Mouse (Mus musculus) forebrain, embryonic 15.5 days (tissue): Measurements from ENCODE around the gene Alox15. TPM values are rescaled to one million over a fixed set of nuclear protein-coding genes. Genes with fewer than 3 reads are reported as not detected.

Experiments
- ATAC-seq: fragments of 200-750 bp; cut with Nextera tagmentation; replicated peaks from 2 replicates; pipeline ENCODE4 v1.8.0; 2017; ENCODE audit warnings: mild to moderate bottlenecking, moderate TSS enrichment, moderate library complexity
- H3K27ac ChIP-seq: fragments of 300-500 bp; sonication (generic); replicated peaks from 2 replicates; pipeline ENCODE4 v1.5.1; 2015; ENCODE audit warnings: mild to moderate bottlenecking, inconsistent platforms
- H3K27me3 ChIP-seq: fragments of 300-500 bp; sonication (generic); 2 replicates; pipeline ENCODE4 v1.6.1; 2015; ENCODE audit warnings: inconsistent platforms
- H3K36me3 ChIP-seq: fragments of 300-500 bp; sonication (generic); 2 replicates; pipeline ENCODE4 v1.6.1; 2015; ENCODE audit warnings: mild to moderate bottlenecking, inconsistent platforms
- H3K4me1 ChIP-seq: fragments of 300-500 bp; sonication (generic); 2 replicates; pipeline ENCODE4 v1.6.1; 2015; ENCODE audit warnings: inconsistent platforms
- H3K4me2 ChIP-seq: fragments of 300-500 bp; sonication (generic); replicated peaks from 2 replicates; pipeline ENCODE4 v1.6.1; 2015; ENCODE audit warnings: mild to moderate bottlenecking, inconsistent platforms
- H3K4me3 ChIP-seq: fragments of 300-500 bp; sonication (generic); 2 replicates; pipeline ENCODE4 v1.5.1; 2015; ENCODE audit warnings: mild to moderate bottlenecking, inconsistent platforms
- H3K9ac ChIP-seq: fragments of 300-500 bp; sonication (generic); replicated peaks from 2 replicates; pipeline ENCODE4 v1.6.1; 2015; ENCODE audit warnings: mild to moderate bottlenecking, inconsistent platforms
- H3K9me3 ChIP-seq: fragments of 300-500 bp; sonication (generic); 2 replicates; pipeline ENCODE4 v1.6.1; 2016; ENCODE audit warnings: inconsistent platforms
- WGBS: fragments of 180-500 bp; shearing (Covaris S2); methylation state at CpG from one replicate; pipeline ENCODE4 v1.1.7; 2015; ENCODE audit warnings: mixed read lengths; 5-methylcytosine and 5-hydroxymethylcytosine counted together
- polyA plus RNA-seq: library from polyadenylated mRNA; unstranded; fragments of >200 nt; fragmentation: Nextera tagmentation; extraction: Ambion mirVana; gene quantifications from 2 replicates; pipeline ENCODE4 v1.2.1, GENCODE M21; 2015

Alox15 gene
- polyA plus RNA-seq, 1 experiment from 2014 or later: not detected

DNA sequence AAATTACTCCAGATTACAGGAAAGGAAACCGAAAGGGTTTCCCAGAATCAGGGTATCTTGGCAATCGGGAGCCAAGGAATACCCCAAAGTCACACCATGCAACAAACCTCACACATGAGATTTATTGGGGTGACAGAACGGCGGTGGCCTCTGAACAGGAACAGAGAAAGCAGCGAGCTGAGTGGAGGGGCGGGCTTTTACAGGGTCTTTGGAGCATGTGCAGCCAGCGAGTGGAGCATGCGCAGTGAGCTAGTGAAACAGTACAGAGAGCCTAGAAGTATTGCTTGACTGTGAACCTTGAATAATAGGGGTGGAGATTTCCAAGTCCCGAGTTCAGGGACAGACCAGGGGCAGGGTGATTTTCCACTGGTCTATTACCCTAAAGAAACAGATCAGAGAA lies 3.2 kb downstream of the Alox15 start:
- H3K4me3 ChIP-seq: no peak overlapping the region
- H3K36me3 ChIP-seq: no peaks in the 10 kb centered on the region
- no peak overlapping the region for H3K9ac ChIP-seq
- no peak overlapping the region for H3K27ac ChIP-seq
- H3K27me3 ChIP-seq: peaks cover 31% of the 10 kb centered on the region
- ATAC-seq: no peak
- H3K9me3 ChIP-seq: no peaks in the 10 kb centered on the region
- H3K4me1 ChIP-seq: peaks cover 8% of the 10 kb centered on the region
- WGBS: 78% methylated on average over 9 of the region's 9 CpGs
- no peak overlapping the region for H3K4me2 ChIP-seq

DNA sequence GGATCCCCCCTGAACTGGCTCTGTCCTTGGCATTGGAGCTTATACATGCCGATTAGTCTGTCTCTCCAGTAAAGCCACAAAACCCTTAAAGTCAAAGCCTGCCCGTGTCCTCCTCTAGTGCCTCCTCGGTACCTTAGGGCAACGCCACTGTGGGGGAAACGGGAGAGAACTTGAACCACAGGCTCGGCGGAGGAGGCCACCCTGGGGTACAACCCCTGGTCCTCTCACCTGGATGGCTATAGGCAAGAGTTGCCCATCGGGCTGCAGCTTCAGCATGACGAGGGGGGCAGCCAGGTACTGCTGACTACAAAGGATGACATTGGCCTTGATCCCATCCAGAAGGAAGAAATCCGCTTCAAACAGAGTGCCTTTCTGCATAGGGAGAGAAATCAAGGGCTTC lies 4.0 kb downstream of the Alox15 start:
- WGBS: 86% methylated on average over 10 of the region's 10 CpGs
- no peak for ATAC-seq
- Histone ChIP-seq H3K36me3 (no peaks in the 10 kb centered on the region), H3K4me1 (peaks cover 8% of the 10 kb centered on the region), H3K9ac (no peak overlapping the region), H3K9me3 (no peaks in the 10 kb centered on the region), H3K4me3 (no peak overlapping the region), H3K4me2 (no peak overlapping the region), H3K27me3 (peaks cover 26% of the 10 kb centered on the region), H3K27ac (no peak overlapping the region)

- H3K4me1 ChIP-seq: no peaks in the 10 kb centered on the region
- peaks cover 7% of the 10 kb centered on the region for H3K27me3 ChIP-seq
- H3K27ac ChIP-seq: no peak overlapping the region
- ATAC-seq: no peak
- no peak overlapping the region for H3K9ac ChIP-seq
- no peak overlapping the region for H3K4me2 ChIP-seq
- WGBS: 95% methylated on average over 8 of the region's 8 CpGs
- H3K4me3 ChIP-seq: no peak overlapping the region
- H3K9me3 ChIP-seq: no peaks in the 10 kb centered on the region
- no peaks in the 10 kb centered on the region for H3K36me3 ChIP-seq
Measured at GRCm38 (mm10) chr11:70345546-70345945, 6.3 kb downstream of the Alox15 start.

DNA sequence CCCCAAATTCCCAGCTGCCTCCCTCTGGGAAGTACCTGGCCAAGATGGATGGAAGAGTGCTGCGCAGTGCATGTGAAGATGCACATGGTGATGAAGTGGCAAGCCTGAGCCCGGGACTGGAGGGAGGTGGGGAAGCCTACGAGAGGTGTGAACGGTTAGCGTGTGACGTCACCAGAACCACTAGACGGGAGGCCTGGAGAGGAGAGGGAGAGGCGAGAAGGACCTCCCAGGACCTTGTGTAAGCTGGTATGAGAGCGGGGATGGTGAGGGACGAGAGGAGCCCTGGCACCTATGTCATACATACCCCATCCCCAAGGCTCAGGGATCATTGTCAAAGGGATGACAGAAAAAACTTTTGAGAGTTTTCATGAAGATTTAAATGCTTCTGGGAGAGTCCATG lies 6.8 kb downstream of the Alox15 start:
- H3K4me3 ChIP-seq: no peak overlapping the region
- no peak for ATAC-seq
- no peak overlapping the region for H3K27ac ChIP-seq
- WGBS: 85% methylated on average over 10 of the region's 10 CpGs
- no peaks in the 10 kb centered on the region for H3K9me3 ChIP-seq
- peaks cover 2% of the 10 kb centered on the region; the same call in 1 of the 2 replicates for H3K27me3 ChIP-seq
- no peaks in the 10 kb centered on the region for H3K4me1 ChIP-seq
- H3K36me3 ChIP-seq: no peaks in the 10 kb centered on the region
- H3K9ac ChIP-seq: no peak overlapping the region
- no peak overlapping the region for H3K4me2 ChIP-seq

GRCm38 (mm10) chr11:70339481-70339880 lies 12.3 kb downstream of the Alox15 start:
- 33% methylated on average over 7 of the region's 7 CpGs for WGBS
- Histone ChIP-seq H3K4me2 (no peak overlapping the region), H3K27me3 (no peaks in the 10 kb centered on the region), H3K36me3 (no peaks in the 10 kb centered on the region), H3K27ac (no peak overlapping the region), H3K4me1 (no peaks in the 10 kb centered on the region), H3K9ac (no peak overlapping the region), H3K4me3 (no peak overlapping the region), H3K9me3 (no peaks in the 10 kb centered on the region)
- ATAC-seq: no peak

GRCm38 (mm10) chr11:70334477-70334876 lies 17.4 kb downstream of the Alox15 start:
- 29% methylated on average over 4 of the region's 4 CpGs for WGBS
- no peak for ATAC-seq

GRCm38 (mm10) chr11:70324726-70325125 lies 27.1 kb downstream of the Alox15 start:
- peaks cover 33% of the 10 kb centered on the region for H3K27me3 ChIP-seq
- ATAC-seq: no peak
- H3K27ac ChIP-seq: no peak overlapping the region
- no peak overlapping the region for H3K4me2 ChIP-seq
- no peak overlapping the region for H3K4me3 ChIP-seq
- H3K4me1 ChIP-seq: peaks cover 3% of the 10 kb centered on the region; the same call in 1 of the 2 replicates
- H3K9me3 ChIP-seq: no peaks in the 10 kb centered on the region
- 90% methylated on average over 8 of the region's 8 CpGs for WGBS
- no peak overlapping the region for H3K9ac ChIP-seq
- H3K36me3 ChIP-seq: no peaks in the 10 kb centered on the region

More at GRCm38 (mm10) chr11:70334477-70334876, 17.4 kb downstream of the Alox15 start:
- Histone ChIP-seq H3K27me3 (no peaks in the 10 kb centered on the region), H3K27ac (no peak overlapping the region), H3K9me3 (no peaks in the 10 kb centered on the region), H3K4me3 (no peak overlapping the region), H3K36me3 (no peaks in the 10 kb centered on the region), H3K4me1 (no peaks in the 10 kb centered on the region), H3K9ac (no peak overlapping the region), H3K4me2 (no peak overlapping the region)

DNA sequence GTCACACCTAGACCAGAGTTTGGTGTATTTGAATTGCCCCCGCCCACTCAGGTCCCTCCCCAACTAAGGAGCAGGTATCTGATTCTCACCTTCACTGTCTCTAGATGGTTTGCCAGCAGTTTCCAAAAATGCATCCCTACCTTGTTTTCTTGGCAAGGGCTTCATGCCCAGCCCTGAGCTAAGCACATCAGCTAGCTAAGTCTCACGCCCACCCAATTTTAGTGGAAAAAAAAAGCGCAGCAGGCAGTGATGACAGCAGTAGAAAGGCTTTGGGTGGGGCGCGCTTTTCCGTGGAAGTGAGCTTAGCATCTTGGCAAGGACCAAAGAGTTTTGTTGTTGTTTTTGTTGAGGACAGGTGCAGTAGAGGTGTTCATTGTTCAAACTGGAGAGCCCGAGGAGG lies 29.3 kb downstream of the Alox15 start, which contains the start of gene Alox12e:
Gene Alox12e (minus strand): TSS at position 101 of the 400 bp plus-strand sequence.
- Histone ChIP-seq H3K27ac (no peak within 1 kb of the TSS), H3K9me3 (no peaks in the 10 kb centered on the region), H3K4me3 (no peak within 1 kb of the TSS; the same call in 1 of the 2 replicates), H3K36me3 (no peaks in the 10 kb centered on the region), H3K27me3 (peaks cover 33% of the 10 kb centered on the region), H3K4me2 (no peak within 1 kb of the TSS; the same call in 1 of the 2 replicates), H3K4me1 (peaks cover 3% of the 10 kb centered on the region; the same call in 1 of the 2 replicates), H3K9ac (no peak within 1 kb of the TSS)
- 23% methylated on average over 7 of the region's 7 CpGs for WGBS
- no peak for ATAC-seq

DNA sequence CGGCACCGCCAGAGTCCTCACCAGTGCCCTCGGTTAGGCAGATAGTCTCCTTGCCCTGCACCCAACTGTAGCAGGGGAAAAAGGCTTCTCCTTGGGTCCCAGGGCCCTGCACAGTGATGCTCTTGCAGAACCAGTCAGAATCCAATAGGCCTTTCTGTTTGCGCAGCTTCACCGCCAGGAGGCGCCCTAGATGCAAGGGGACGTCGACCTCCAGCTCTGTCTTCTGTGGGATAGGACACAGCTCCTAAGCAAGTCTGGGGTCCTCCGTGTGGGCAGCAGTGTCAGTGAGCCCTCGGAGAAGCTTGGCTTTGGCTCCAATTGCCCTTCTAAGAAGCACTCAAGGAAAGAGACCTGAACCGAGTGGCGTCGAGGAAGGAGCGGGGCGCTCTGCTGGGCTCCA lies 30.2 kb downstream of the Alox15 start:
- H3K4me1 ChIP-seq: peaks cover 3% of the 10 kb centered on the region; the same call in 1 of the 2 replicates

DNA sequence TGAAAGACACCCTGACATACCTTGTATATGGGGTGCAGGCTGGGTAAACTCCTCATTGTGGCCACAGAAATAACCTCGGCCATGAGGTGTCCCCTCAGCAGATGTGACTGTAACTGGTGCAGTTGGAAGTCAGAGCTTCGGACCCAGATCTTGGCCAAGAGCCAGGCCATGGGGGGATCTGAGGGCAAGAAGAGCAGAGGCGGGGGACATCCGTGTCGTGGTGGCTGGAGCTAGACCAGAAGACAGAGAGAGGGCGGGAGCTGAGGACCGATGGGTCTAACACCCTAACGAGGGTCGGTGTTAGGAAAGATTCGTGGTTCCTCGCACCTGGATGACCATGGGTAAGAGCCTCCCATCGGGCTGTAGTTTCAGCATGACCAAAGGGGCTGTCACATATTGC lies 32.2 kb downstream of the Alox15 start:
- Histone ChIP-seq H3K36me3 (no peaks in the 10 kb centered on the region), H3K27me3 (peaks cover 30% of the 10 kb centered on the region), H3K9ac (no peak overlapping the region), H3K27ac (no peak overlapping the region), H3K9me3 (no peaks in the 10 kb centered on the region), H3K4me3 (no peak overlapping the region), H3K4me2 (no peak overlapping the region), H3K4me1 (peaks cover 3% of the 10 kb centered on the region; the same call in 1 of the 2 replicates)
- ATAC-seq: no peak
- 82% methylated on average over 12 of the region's 12 CpGs for WGBS

More for the DNA sequence above, 30.2 kb downstream of the Alox15 start:
- Histone ChIP-seq H3K9me3 (no peaks in the 10 kb centered on the region), H3K4me3 (no peak overlapping the region; the same call in 1 of the 2 replicates), H3K36me3 (no peaks in the 10 kb centered on the region), H3K27me3 (peaks cover 30% of the 10 kb centered on the region), H3K4me2 (no peak overlapping the region), H3K27ac (no peak overlapping the region), H3K9ac (no peak overlapping the region)
- 2% methylated on average over 15 of the region's 15 CpGs for WGBS
- ATAC-seq: no peak

DNA sequence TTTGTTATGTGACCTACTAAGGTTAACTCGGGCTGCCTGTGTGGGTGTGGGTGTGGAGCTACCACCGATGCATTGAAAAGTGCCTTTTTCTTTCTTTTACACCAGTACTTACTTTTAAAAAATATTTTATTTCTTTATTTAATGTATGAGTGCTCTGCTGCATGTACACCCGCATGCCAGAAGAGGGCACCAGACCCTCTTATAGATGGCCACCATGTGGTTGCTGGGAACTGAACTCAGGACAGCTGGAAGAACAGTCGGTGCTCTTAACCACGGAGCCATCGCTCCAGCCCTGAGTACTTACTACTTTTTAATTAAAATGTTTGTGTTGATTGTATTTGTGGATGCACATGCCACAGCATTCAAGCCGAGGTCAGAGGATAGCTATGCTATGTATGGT lies 38.0 kb downstream of the Alox15 start:
- 40% methylated on average over 7 of the region's 7 CpGs for WGBS

DNA sequence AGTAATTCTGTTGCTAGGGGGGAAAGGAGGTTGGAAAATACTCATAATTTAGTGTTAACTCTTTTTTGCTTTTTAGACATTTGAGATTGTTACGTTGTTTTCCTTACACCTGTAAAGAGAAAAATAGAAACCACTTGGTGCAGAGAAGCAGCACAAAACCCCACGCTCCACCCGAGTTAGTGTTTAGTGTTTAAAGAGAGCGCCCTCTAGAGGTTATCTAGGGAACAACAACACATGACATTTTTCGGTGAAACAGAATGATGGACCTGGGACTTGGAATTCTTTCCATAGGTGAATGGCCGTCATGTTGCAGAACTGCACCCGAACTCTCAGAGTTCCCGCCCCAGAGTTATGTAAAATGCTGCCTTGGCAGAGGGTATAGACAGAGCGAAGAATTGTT lies 42.5 kb downstream of the Alox15 start:
- no peaks in the 10 kb centered on the region for H3K36me3 ChIP-seq
- 25% methylated on average over 9 of the region's 9 CpGs for WGBS
- H3K27me3 ChIP-seq: no peaks in the 10 kb centered on the region
- H3K9ac ChIP-seq: no peak overlapping the region
- no peak overlapping the region for H3K4me3 ChIP-seq
- H3K4me1 ChIP-seq: no peaks in the 10 kb centered on the region
- no peak overlapping the region for H3K27ac ChIP-seq
- ATAC-seq: no peak
- H3K4me2 ChIP-seq: no peak overlapping the region
- H3K9me3 ChIP-seq: no peaks in the 10 kb centered on the region

More for the DNA sequence above, 38.0 kb downstream of the Alox15 start:
- Histone ChIP-seq H3K27me3 (no peaks in the 10 kb centered on the region), H3K4me2 (no peak overlapping the region), H3K9ac (no peak overlapping the region), H3K9me3 (no peaks in the 10 kb centered on the region), H3K36me3 (no peaks in the 10 kb centered on the region), H3K4me1 (no peaks in the 10 kb centered on the region), H3K27ac (no peak overlapping the region), H3K4me3 (no peak overlapping the region)
- no peak for ATAC-seq

DNA sequence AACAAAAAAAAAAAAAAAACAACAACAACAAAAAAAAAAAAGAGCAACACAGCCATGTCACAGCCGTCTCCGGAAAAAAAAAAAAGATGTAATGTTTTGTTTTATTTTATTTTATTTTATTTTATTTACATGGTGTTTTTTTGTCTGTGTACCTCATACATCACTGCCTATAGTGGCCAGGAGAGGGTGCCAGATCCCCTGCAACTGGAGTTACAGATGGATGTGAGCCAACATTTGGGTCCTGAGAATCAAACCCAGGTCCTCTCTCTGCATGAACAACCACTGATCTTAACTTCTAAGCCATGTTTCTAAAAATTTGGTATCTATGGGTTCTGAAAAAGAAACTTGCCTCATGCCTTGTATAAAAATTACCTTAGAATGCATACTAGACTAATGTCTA lies 43.5 kb downstream of the Alox15 start:
- 96% methylated on average over 2 of the region's 2 CpGs for WGBS
- Histone ChIP-seq H3K9ac (no peak overlapping the region), H3K9me3 (no peaks in the 10 kb centered on the region), H3K4me1 (no peaks in the 10 kb centered on the region), H3K27me3 (no peaks in the 10 kb centered on the region), H3K36me3 (no peaks in the 10 kb centered on the region), H3K4me2 (no peak overlapping the region), H3K4me3 (no peak overlapping the region), H3K27ac (no peak overlapping the region)
- no peak for ATAC-seq
